Mouse (Mus musculus): ENCODE data around the gene Cep41. TPM values are rescaled to one million over a fixed set of nuclear protein-coding genes. Genes with fewer than 3 reads are reported as not detected.

Cep41 gene
- polyA plus RNA-seq, 1 experiment from 2014 or later = 2.8 TPM

DNA sequence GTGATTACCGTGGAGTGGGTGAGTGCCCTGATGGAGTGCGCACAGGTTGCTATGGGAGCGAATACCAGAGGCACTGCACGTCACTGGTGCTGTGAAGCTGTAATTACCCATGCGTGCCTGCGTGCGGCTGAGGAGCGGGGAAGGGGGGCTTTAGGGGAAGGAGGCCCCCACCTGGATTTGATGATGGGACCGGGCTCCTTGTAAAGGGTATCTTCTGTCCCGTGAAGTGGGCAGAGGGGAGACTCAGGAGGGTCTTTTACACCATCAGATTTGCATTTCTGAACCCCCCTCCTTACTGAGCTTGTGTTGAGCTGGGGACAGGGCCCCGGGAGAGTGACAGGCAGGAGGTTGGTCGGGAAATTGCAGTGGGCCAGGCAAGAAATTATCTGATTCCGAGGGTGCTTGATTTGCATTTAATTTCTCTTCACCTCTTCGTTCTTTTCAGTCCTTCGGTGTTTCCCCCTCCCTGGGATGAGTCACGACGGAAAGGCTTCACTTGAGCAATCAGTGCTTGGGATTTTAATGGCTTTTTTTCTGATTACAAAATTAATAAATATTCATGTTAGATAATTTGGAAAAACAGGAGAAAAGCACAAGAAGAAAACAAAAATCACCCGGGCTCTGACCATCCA lies 75.5 kb downstream of the Cep41 start:
- DNase-seq = no peak
- peaks cover 7% of the 10 kb centered on the region for H3K27me3 ChIP-seq (ENCODE audit: insufficient read depth, low read length)
- 17% methylated on average over 18 of the region's 18 CpGs for WGBS (ENCODE audit: insufficient replicate concordance)

DNA sequence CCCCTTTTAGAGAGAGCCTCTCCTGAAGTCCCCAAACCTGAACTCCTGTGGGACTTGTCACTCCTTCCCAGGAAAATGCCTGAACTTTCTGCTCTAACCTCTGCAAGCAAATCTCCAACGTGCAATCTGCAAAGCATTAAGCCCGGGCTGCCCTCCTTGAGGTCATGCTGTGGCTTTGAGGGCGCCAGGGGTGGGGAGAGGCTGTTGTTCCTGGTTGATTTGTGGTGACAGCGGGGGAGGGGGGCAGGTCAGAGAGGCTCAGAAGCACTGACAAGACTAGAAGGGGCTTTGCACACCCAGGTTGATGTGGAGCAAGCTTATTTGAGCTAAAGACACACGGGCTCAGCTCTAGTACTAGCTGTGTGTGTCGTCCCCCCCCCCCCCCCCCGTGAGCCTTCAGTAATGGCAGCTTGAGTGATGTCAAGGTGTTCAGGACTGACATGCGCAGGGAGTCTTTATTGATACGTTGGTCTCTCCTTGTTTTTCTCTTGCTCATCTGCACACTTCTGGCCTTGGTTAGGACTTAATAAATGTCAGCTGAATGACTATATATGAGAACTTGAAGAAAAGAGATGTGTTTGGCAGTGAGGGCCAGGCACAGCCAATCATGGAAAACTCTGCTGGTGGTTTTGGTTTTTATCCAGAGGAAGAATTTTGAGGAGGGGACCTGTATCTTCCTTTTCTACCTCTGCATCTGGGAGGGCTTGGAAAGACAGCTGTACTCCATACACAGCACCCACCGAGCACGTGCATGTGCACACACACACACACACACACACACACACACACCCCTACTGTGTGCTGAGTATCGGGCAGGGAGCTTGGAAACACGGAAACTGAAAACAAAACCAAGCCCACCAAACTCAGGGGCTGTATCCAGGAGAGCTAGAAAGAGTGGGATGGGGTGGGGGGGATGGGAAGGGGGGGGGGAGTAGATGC lies 76.3 kb downstream of the Cep41 start:
- H3K9me3 ChIP-seq (ENCODE audit: low read length) = no peaks in the 10 kb centered on the region
- peaks cover 7% of the 10 kb centered on the region for H3K4me1 ChIP-seq (ENCODE audit: insufficient read depth)
- peak overlapping the region; percentile 49 for H3K4me2 ChIP-seq (ENCODE audit: low read depth, low read length)
- H3K27me3 ChIP-seq (ENCODE audit: insufficient read depth, low read length) = peaks cover 7% of the 10 kb centered on the region; the same call in 1 of the 2 replicates
- H3K4me3 ChIP-seq (ENCODE audit: low read depth, low read length) = 0 out of 2 replicates have a peak overlapping the region, but pooled peaks have one; percentile 6
- no peaks in the 10 kb centered on the region for H3K36me3 ChIP-seq (replicated peaks; ENCODE audit: insufficient read depth, low read length)
- TF ChIP-seq CTCF (IDR thresholded peaks at IDR 0.05; ENCODE audit: low read depth) (no peak), EP300 (IDR thresholded peaks at IDR 0.05; ENCODE audit: low read depth) (no peak)
- 12% methylated on average over 12 of the region's 13 CpGs for WGBS (ENCODE audit: insufficient replicate concordance)
- DNase-seq (no peak), ATAC-seq (no peak)
- H3K9ac ChIP-seq (replicated peaks) = no peak overlapping the region
- H3K27ac ChIP-seq (ENCODE audit: low read depth) = no peak overlapping the region

More for the DNA sequence above, 75.5 kb downstream of the Cep41 start:
- ATAC-seq = no peak
- Histone ChIP-seq H3K27ac (ENCODE audit: low read depth) (no peak overlapping the region), H3K4me3 (ENCODE audit: low read depth, low read length) (0 out of 2 replicates have a peak overlapping the region, but pooled peaks have one; percentile 6), H3K9ac (replicated peaks) (no peak overlapping the region), H3K36me3 (replicated peaks; ENCODE audit: insufficient read depth, low read length) (no peaks in the 10 kb centered on the region), H3K4me1 (ENCODE audit: insufficient read depth) (peaks cover 7% of the 10 kb centered on the region), H3K4me2 (ENCODE audit: low read depth, low read length) (peak overlapping the region; percentile 49), H3K9me3 (ENCODE audit: low read length) (no peaks in the 10 kb centered on the region)
- no peak for TF ChIP-seq CTCF (IDR thresholded peaks at IDR 0.05; ENCODE audit: low read depth)
- no peak for TF ChIP-seq EP300 (IDR thresholded peaks at IDR 0.05; ENCODE audit: low read depth)

DNA sequence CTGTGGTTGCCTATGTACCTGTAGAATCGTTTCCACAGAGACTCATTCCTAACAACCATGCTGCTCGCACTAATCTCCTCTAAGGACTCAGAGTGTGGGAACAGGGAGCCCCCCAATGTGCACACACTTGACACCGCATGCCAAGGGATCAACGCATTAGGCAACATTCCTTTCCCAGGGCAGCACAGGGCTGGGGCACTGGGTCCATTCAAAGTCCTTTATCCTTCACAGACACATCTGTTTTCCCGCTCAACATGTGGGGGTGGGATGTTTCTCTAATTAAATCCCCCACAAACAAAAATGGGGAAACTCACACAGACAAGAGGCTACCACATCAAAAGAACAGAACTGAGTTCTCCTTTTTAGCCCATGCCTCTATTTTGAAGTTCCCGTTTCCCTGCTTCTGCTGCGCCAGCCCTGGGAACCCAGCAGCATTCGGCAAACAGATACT lies 77.0 kb downstream of the Cep41 start:
- H3K4me1 ChIP-seq (ENCODE audit: insufficient read depth) = peaks cover 7% of the 10 kb centered on the region
- no peak overlapping the region for H3K4me3 ChIP-seq (ENCODE audit: low read depth, low read length)
- H3K36me3 ChIP-seq (replicated peaks; ENCODE audit: insufficient read depth, low read length) = no peaks in the 10 kb centered on the region
- no peak overlapping the region for H3K27ac ChIP-seq (ENCODE audit: low read depth)
- TF ChIP-seq CTCF (IDR thresholded peaks at IDR 0.05; ENCODE audit: low read depth) (no peak), EP300 (IDR thresholded peaks at IDR 0.05; ENCODE audit: low read depth) (no peak)
- 5% methylated on average over 8 of the region's 8 CpGs for WGBS (ENCODE audit: insufficient replicate concordance)
- H3K27me3 ChIP-seq (ENCODE audit: insufficient read depth, low read length) = peaks cover 7% of the 10 kb centered on the region; the same call in 1 of the 2 replicates
- H3K9ac ChIP-seq (replicated peaks) = no peak overlapping the region
- DNase-seq (no peak), ATAC-seq (no peak)
- peak overlapping the region; percentile 49 for H3K4me2 ChIP-seq (ENCODE audit: low read depth, low read length)
- H3K9me3 ChIP-seq (ENCODE audit: low read length) = no peaks in the 10 kb centered on the region

DNA sequence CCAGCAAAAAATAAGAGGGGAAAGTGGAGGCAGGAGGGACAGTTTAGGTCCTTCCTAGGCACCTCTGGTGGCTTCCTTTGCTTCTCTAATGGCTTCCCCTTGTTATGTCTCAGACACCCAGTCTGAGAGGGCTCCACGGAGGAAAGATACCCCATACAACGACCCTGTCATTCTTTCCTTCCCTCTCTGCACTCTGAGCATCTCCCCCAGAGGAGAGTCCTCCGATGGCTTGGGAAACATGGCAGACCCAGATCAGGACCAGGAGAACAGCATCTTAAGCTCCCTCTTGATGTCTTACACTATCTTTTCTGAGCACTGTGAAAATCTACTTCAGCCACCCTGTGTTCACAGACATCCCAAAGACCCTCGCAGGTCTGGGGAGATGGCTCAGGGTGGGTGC lies 77.8 kb downstream of the Cep41 start:
- Histone ChIP-seq H3K27me3 (ENCODE audit: insufficient read depth, low read length) (peaks cover 7% of the 10 kb centered on the region; the same call in 1 of the 2 replicates), H3K27ac (ENCODE audit: low read depth) (no peak overlapping the region), H3K9ac (replicated peaks) (no peak overlapping the region), H3K4me3 (ENCODE audit: low read depth, low read length) (no peak overlapping the region), H3K9me3 (ENCODE audit: low read length) (no peaks in the 10 kb centered on the region), H3K4me2 (ENCODE audit: low read depth, low read length) (no peak overlapping the region), H3K4me1 (ENCODE audit: insufficient read depth) (peaks cover 7% of the 10 kb centered on the region), H3K36me3 (replicated peaks; ENCODE audit: insufficient read depth, low read length) (no peaks in the 10 kb centered on the region)
- no peak for TF ChIP-seq EP300 (IDR thresholded peaks at IDR 0.05; ENCODE audit: low read depth)
- TF ChIP-seq CTCF (IDR thresholded peaks at IDR 0.05; ENCODE audit: low read depth) = no peak
- WGBS (ENCODE audit: insufficient replicate concordance) = 39% methylated on average over 4 of the region's 4 CpGs
- DNase-seq = no peak
- ATAC-seq = no peak

DNA sequence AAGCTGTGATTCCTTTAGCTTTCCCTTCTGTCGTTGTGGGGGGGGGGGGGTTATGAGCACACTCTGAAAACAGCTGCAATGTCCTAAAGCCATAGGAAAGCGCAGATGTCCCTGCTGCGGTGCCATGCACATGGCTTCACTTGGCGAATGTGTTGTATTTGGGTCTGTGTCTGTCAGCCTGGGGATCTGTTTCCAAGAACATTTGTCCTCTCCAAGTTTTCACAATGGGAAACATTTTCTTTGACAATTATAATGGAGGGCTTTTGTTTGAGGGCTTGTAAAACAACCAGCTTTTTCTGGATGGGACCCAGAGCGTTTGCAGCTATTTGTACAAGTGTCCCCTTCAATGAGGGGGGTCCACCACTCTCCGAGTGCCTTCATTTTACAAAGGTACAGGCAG lies 79.3 kb downstream of the Cep41 start:
- WGBS (ENCODE audit: insufficient replicate concordance) = 76% methylated on average over 6 of the region's 6 CpGs
- H3K27me3 ChIP-seq (ENCODE audit: insufficient read depth, low read length) = peaks cover 7% of the 10 kb centered on the region; the same call in 1 of the 2 replicates
- H3K9ac ChIP-seq (replicated peaks) = no peak overlapping the region
- H3K4me3 ChIP-seq (ENCODE audit: low read depth, low read length) = no peak overlapping the region
- H3K4me2 ChIP-seq (ENCODE audit: low read depth, low read length) = no peak overlapping the region
- H3K4me1 ChIP-seq (ENCODE audit: insufficient read depth) = peaks cover 7% of the 10 kb centered on the region
- no peaks in the 10 kb centered on the region for H3K36me3 ChIP-seq (replicated peaks; ENCODE audit: insufficient read depth, low read length)
- TF ChIP-seq CTCF (IDR thresholded peaks at IDR 0.05; ENCODE audit: low read depth) (no peak), EP300 (IDR thresholded peaks at IDR 0.05; ENCODE audit: low read depth) (no peak)
- no peak overlapping the region for H3K27ac ChIP-seq (ENCODE audit: low read depth)
- ATAC-seq (no peak), DNase-seq (no peak)
- no peaks in the 10 kb centered on the region for H3K9me3 ChIP-seq (ENCODE audit: low read length)

DNA sequence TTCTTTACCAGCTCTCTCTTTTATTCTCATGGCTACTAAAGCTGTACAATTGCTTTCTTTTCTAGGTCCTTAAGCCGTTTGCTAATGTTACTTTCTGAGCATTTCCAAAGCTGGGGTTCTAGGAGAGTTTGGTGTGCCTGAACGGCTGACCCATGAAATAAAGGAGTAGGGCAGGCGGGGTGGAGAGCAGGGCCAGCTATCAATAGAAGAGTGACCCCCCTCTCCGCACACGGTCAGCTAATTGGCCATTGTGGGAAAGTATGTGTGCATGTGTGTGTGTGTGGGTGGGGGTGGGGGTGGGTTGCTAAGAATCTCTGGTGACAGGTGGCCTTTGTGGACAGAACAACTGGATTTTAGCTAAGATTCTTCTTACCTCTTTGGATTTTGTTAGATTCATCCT lies 82.3 kb downstream of the Cep41 start:
- TF ChIP-seq EP300 (IDR thresholded peaks at IDR 0.05; ENCODE audit: low read depth) = no peak
- no peak for TF ChIP-seq CTCF (IDR thresholded peaks at IDR 0.05; ENCODE audit: low read depth)
- Histone ChIP-seq H3K4me3 (ENCODE audit: low read depth, low read length) (no peak overlapping the region), H3K27me3 (ENCODE audit: insufficient read depth, low read length) (no peaks in the 10 kb centered on the region), H3K4me1 (ENCODE audit: insufficient read depth) (no peaks in the 10 kb centered on the region), H3K4me2 (ENCODE audit: low read depth, low read length) (no peak overlapping the region), H3K36me3 (replicated peaks; ENCODE audit: insufficient read depth, low read length) (no peaks in the 10 kb centered on the region), H3K9ac (replicated peaks) (no peak overlapping the region), H3K27ac (ENCODE audit: low read depth) (no peak overlapping the region), H3K9me3 (ENCODE audit: low read length) (no peaks in the 10 kb centered on the region)
- 73% methylated on average over 5 of the region's 5 CpGs for WGBS (ENCODE audit: insufficient replicate concordance)
- ATAC-seq (no peak), DNase-seq (no peak)
